In the genomic region with DNA sequence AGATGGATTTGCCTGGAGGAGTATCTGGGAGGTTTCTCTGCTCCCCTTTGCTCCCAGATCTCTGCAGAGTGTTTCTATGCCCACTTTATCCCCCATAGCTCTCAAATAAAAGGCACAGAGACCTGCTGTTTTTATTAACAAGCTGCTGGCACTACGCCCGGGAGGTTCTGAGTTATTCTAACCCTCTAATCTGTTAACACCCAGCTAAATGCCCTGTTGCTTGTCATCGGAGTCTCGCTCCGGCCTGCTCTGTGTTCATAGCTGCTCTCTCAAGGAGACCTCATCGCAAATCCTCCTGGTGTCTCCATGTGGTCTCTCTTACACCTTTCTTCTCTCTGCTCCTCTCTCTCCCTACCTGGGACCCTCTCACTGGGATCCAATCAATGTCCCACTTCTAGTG, we compare ENCODE assay signal across 11 mouse cellular contexts. TPM values are rescaled to one million over a fixed set of nuclear protein-coding genes. Genes with fewer than 3 reads are reported as not detected.
A peak's percentile ranks its signal among the peaks of the same experiment; 100 is the strongest.
DNase-seq lines count a peak whose midpoint lies in the region; ATAC-seq and TF ChIP-seq lines count a peak whose summit lies in the region.
"Had no signal": no experiment of that assay in that cellular context is flagged by ENCODE, and none has a peak within 500 bp of the region (broad histone marks: within the 10 kb centered on the region; RNA-seq: fewer than 3 reads in every experiment).

No protein-coding gene starts in this region.

- no peaks in the 10 kb centered on the region for H3K9me3 ChIP-seq in kidney, embryonic 14.5 days (ENCODE audit: control insufficient read depth, low read length)
- no peaks in the 10 kb centered on the region for H3K9me3 ChIP-seq in forebrain, postnatal 0 days (ENCODE audit: low read length)
- H3K9me3 ChIP-seq: liver, embryonic 15.5 days; midbrain, embryonic 12.5 days had no signal

- no peak for ATAC-seq in kidney, embryonic 14.5 days (ENCODE audit: low FRiP score, low TSS enrichment)
- ATAC-seq in forebrain, postnatal 0 days: 0 out of 2 replicates have a peak, but pooled peaks have one; percentile 34

- H3K36me3 ChIP-seq in kidney, embryonic 14.5 days (ENCODE audit: control insufficient read depth, insufficient read depth, low read length): no peaks in the 10 kb centered on the region
- no peaks in the 10 kb centered on the region for H3K36me3 ChIP-seq in forebrain, postnatal 0 days (ENCODE audit: insufficient read depth)
- H3K36me3 ChIP-seq: midbrain, embryonic 12.5 days had no signal

- no peak overlapping the region for H3K4me2 ChIP-seq in kidney, embryonic 14.5 days (replicated peaks; ENCODE audit: low read depth, low read length)
- no peak overlapping the region for H3K4me2 ChIP-seq in forebrain, postnatal 0 days (ENCODE audit: low read depth)
- H3K4me2 ChIP-seq: liver, embryonic 15.5 days; midbrain, embryonic 12.5 days had no signal

- peak; percentile 42 for DNase-seq in kidney, adult 18-20 months
- DNase-seq in Muller cell, postnatal 12 days (ENCODE audit: inconsistent ontology term): peak; percentile 35
- peak; percentile 63 for DNase-seq in forebrain, postnatal 0 days
- DNase-seq in kidney, adult 9 months: peak; percentile 44
- DNase-seq in cerebellum, adult 2 months: no peak
- DNase-seq in cerebellum, postnatal 25 days: no peak
- DNase-seq: cerebellum, adult 9-10 months had no signal

- TF ChIP-seq CTCF in forebrain, postnatal 0 days (IDR thresholded peaks at IDR 0.05; ENCODE audit: low read depth): no peak
- TF ChIP-seq CTCF in cerebellum, adult 2 months (IDR thresholded peaks at IDR 0.05; ENCODE audit: borderline replicate concordance, insufficient read depth, low read depth, low read length): no peak

- no peaks in the 10 kb centered on the region for H3K4me1 ChIP-seq in kidney, embryonic 14.5 days (ENCODE audit: control insufficient read depth, insufficient read depth, low read length)
- H3K4me1 ChIP-seq in forebrain, postnatal 0 days (ENCODE audit: insufficient read depth): no peaks in the 10 kb centered on the region
- no peaks in the 10 kb centered on the region for H3K4me1 ChIP-seq in cerebellum, adult 2 months (ENCODE audit: control insufficient read depth, insufficient read depth, low read length)

- no peaks in the 10 kb centered on the region for H3K27me3 ChIP-seq in kidney, embryonic 14.5 days (ENCODE audit: control insufficient read depth, insufficient read depth, low read length)
- H3K27me3 ChIP-seq in forebrain, postnatal 0 days (ENCODE audit: insufficient read depth, low read length): no peaks in the 10 kb centered on the region
- H3K27me3 ChIP-seq in cerebellum, adult 2 months (ENCODE audit: control insufficient read depth, insufficient read depth, low read length): no peaks in the 10 kb centered on the region
- H3K27me3 ChIP-seq: liver, embryonic 15.5 days; midbrain, embryonic 12.5 days had no signal

- no peak overlapping the region for H3K9ac ChIP-seq in kidney, embryonic 14.5 days (ENCODE audit: low read depth, low read length)
- H3K9ac ChIP-seq in forebrain, postnatal 0 days: no peak overlapping the region
- H3K9ac ChIP-seq: liver, embryonic 15.5 days; midbrain, embryonic 12.5 days had no signal

- no peak for TF ChIP-seq POLR2A in cerebellum, adult 2 months (IDR thresholded peaks at IDR 0.05; ENCODE audit: borderline replicate concordance, insufficient read depth, low read length)

- no peak overlapping the region for H3K27ac ChIP-seq in kidney, embryonic 14.5 days (ENCODE audit: low read depth, low read length)
- H3K27ac ChIP-seq in forebrain, postnatal 0 days (ENCODE audit: low read depth, low read length): no peak overlapping the region
- H3K27ac ChIP-seq in cerebellum, adult 2 months (ENCODE audit: insufficient read depth, low read length): no peak overlapping the region
- H3K27ac ChIP-seq: liver, embryonic 15.5 days; midbrain, embryonic 12.5 days had no signal

- WGBS in kidney, embryonic 14.5 days: 61% methylated on average over 6 of the region's 6 CpGs
- WGBS in forebrain, postnatal 0 days: 20% methylated on average over 6 of the region's 6 CpGs
- 26% methylated on average over 6 of the region's 6 CpGs for WGBS in cerebellum, adult 2 months

- no peak overlapping the region for H3K4me3 ChIP-seq in kidney, embryonic 14.5 days (ENCODE audit: low read length)
- no peak overlapping the region for H3K4me3 ChIP-seq in forebrain, postnatal 0 days (ENCODE audit: low read depth, low read length)
- no peak overlapping the region for H3K4me3 ChIP-seq in cerebellum, adult 2 months (replicated peaks; ENCODE audit: insufficient read depth, low read depth, low read length)
- H3K4me3 ChIP-seq: erythroblast, embryonic 14.5 days; liver, embryonic 15.5 days; midbrain, embryonic 12.5 days had no signal

RNA-seq across cellular contexts. Expression of gene Rcl1, which starts 26.4 kb away (rescaled TPM):
- 52.3 and 66.0 TPM in 2 replicates for polyA plus RNA-seq in kidney, embryonic 14.5 days (2014; fragmentation: Nextera tagmentation; extraction: Ambion mirVana)
- total RNA-seq in forebrain, postnatal 0 days (2014; rRNA removed): 22.3 and 24.0 TPM in 2 replicates
- 29.6 and 31.8 TPM in 2 replicates for polyA plus RNA-seq in forebrain, postnatal 0 days (2015; fragmentation: Nextera tagmentation; extraction: Ambion mirVana)
- 17.5 and 19.6 TPM in 2 replicates for polyA plus RNA-seq in cerebellum, adult 2 months (2012; rRNA removed)

RNA-seq across cellular contexts. Expression of gene Ak3, which starts 27.0 kb away (rescaled TPM):
- polyA plus RNA-seq in kidney, embryonic 14.5 days (2014; fragmentation: Nextera tagmentation; extraction: Ambion mirVana): 51.1 and 97.7 TPM in 2 replicates
- 62.5 and 76.5 TPM in 2 replicates for total RNA-seq in forebrain, postnatal 0 days (2014; rRNA removed)
- 58.0 and 68.2 TPM in 2 replicates for polyA plus RNA-seq in forebrain, postnatal 0 days (2015; fragmentation: Nextera tagmentation; extraction: Ambion mirVana)
- polyA plus RNA-seq in cerebellum, adult 2 months (2012; rRNA removed): 63.9 and 64.7 TPM in 2 replicates

Comparison
In these comparisons a context has a peak if more than half of its experiments do, and no peak if none do; other contexts are left out.
1. DNase-seq: peak in kidney, adult 18-20 months (single experiment), Muller cell, postnatal 12 days (single experiment), forebrain, postnatal 0 days (single experiment) and kidney, adult 9 months (single experiment); none in cerebellum, adult 2 months (0 of 2) and cerebellum, postnatal 25 days (0 of 2).